Mouse (Mus musculus) left cerebral cortex, adult 2 months (tissue): Measurements from ENCODE around the gene Prnd. TPM values are rescaled to one million over a fixed set of nuclear protein-coding genes. Genes with fewer than 3 reads are reported as not detected.

Experiments
- DNase-seq, 2 experiments: peaks; one replicate each; pipeline ENCODE4 v3.0.0; 2021 to 2022; ENCODE audit warnings: low spot score in 2 of 2, mixed read lengths in 1 of 2; ENCODE audit errors: extremely low spot score in 1 of 2
- H3K27ac ChIP-seq: fragments of 200-600 bp; 2 replicates; pipeline ENCODE4 v1.8.1; 2022
- H3K4me3 ChIP-seq: fragments of 200-600 bp; 2 replicates; pipeline ENCODE4 v1.8.1; 2022
- CTCF ChIP-seq: fragments of 200-600 bp; IDR thresholded peaks from 2 replicates; pipeline ENCODE4 v1.8.1; 2022; ENCODE audit warnings: antibody characterized with exemption, mild to moderate bottlenecking, moderate library complexity
- intact Hi-C: fragments of 180-260 bp; cut with DNase I; formaldehyde crosslinking; loops from one replicate; pipeline ENCODE4 v1.15.1; 2025
- total RNA-seq, 2 experiments: library from RNA; stranded (reverse); gene quantifications; 2 replicates each; pipeline ENCODE4 v1.2.3; 2021

The Prnd gene
- total RNA-seq, 2 experiments from 2014 or later = 0.14 TPM; not detected in 1

GRCm38 (mm10) chr2:131944370-131944769, 6.3 kb upstream of the Prnd start:
- intact Hi-C loops = loop anchor here (10.0 kb wide), 1 partner anchor 400 kb away; no protein-coding TSS in a partner anchor
- Histone ChIP-seq H3K4me3 (no peak overlapping the region), H3K27ac (no peak overlapping the region)
- DNase-seq = no peak
- no peak for TF ChIP-seq CTCF

GRCm38 (mm10) chr2:131945225-131945624, 5.4 kb upstream of the Prnd start:
- Histone ChIP-seq H3K4me3 (no peak overlapping the region), H3K27ac (no peak overlapping the region)
- TF ChIP-seq CTCF = no peak
- DNase-seq = no peak
- intact Hi-C loops = loop anchor here (10.0 kb wide), 1 partner anchor 400 kb away; no protein-coding TSS in a partner anchor

- Histone ChIP-seq H3K4me3 (no peak overlapping the region), H3K27ac (no peak overlapping the region)
- no peak for TF ChIP-seq CTCF
- intact Hi-C loops = loop anchor here (10.0 kb wide), 1 partner anchor 401 kb away; no protein-coding TSS in a partner anchor
- DNase-seq = peak; percentile 5 to 8
Observed at GRCm38 (mm10) chr2:131945765-131946164, 4.9 kb upstream of the Prnd start.

GRCm38 (mm10) chr2:131946351-131946750, 4.3 kb upstream of the Prnd start:
- Histone ChIP-seq H3K4me3 (no peak overlapping the region), H3K27ac (no peak overlapping the region)
- TF ChIP-seq CTCF = no peak
- peak; percentile 5 to 9 for DNase-seq
- intact Hi-C loops = loop anchor here (10.0 kb wide), 1 partner anchor 402 kb away; no protein-coding TSS in a partner anchor

- H3K4me3 ChIP-seq = no peak overlapping the region
- no peak for TF ChIP-seq CTCF
- peak; percentile 4 to 6 for DNase-seq
- no peak overlapping the region for H3K27ac ChIP-seq
- intact Hi-C loops = loop anchor here (10.0 kb wide), 1 partner anchor 403 kb away; no protein-coding TSS in a partner anchor
Observed at GRCm38 (mm10) chr2:131948156-131948555, 2.5 kb upstream of the Prnd start.

- no peak overlapping the region for H3K27ac ChIP-seq
- DNase-seq = peak; percentile 5 to 6
- TF ChIP-seq CTCF = no peak
- intact Hi-C loops = loop anchor here (1.0 to 10.0 kb wide), 2 partner anchors 129 to 404 kb away; no protein-coding TSS in a partner anchor
- no peak overlapping the region for H3K4me3 ChIP-seq
Observed at GRCm38 (mm10) chr2:131948916-131949639, 1.6 kb upstream of the Prnd start.

- TF ChIP-seq CTCF = peak; percentile 83
- Histone ChIP-seq H3K27ac (no peak overlapping the region), H3K4me3 (no peak overlapping the region)
- DNase-seq = peak; percentile 58 to 71
- intact Hi-C loops = loop anchor here (1.0 to 10.0 kb wide), 2 partner anchors 130 to 405 kb away; no protein-coding TSS in a partner anchor
Observed at GRCm38 (mm10) chr2:131949767-131950597, 679 bp upstream of the Prnd start.

- DNase-seq = peak; percentile 7 to 10
- intact Hi-C loops = no loop called here
- no peak for TF ChIP-seq CTCF
- Histone ChIP-seq H3K27ac (no peak overlapping the region), H3K4me3 (no peak overlapping the region)
Observed at GRCm38 (mm10) chr2:131952456-131952855, 1.8 kb downstream of the Prnd start.

GRCm38 (mm10) chr2:131952961-131953538, 2.4 kb downstream of the Prnd start:
- intact Hi-C loops = no loop called here
- H3K4me3 ChIP-seq = peak overlapping the region; percentile 11
- DNase-seq = peak; percentile 8 to 11
- H3K27ac ChIP-seq = no peak overlapping the region
- no peak for TF ChIP-seq CTCF

GRCm38 (mm10) chr2:131953711-131954110, 3.0 kb downstream of the Prnd start:
- no peak for TF ChIP-seq CTCF
- peak in 1 of 2 experiments; percentile 6 for DNase-seq
- intact Hi-C loops = no loop called here
- Histone ChIP-seq H3K27ac (no peak overlapping the region), H3K4me3 (no peak overlapping the region)

- H3K27ac ChIP-seq = no peak overlapping the region
- no peak for TF ChIP-seq CTCF
- intact Hi-C loops = no loop called here
- DNase-seq = peak in 1 of 2 experiments; percentile 7
- no peak overlapping the region; the same call in 1 of the 2 replicates for H3K4me3 ChIP-seq
Observed at GRCm38 (mm10) chr2:131954835-131955234, 4.2 kb downstream of the Prnd start.

- no peak for TF ChIP-seq CTCF
- DNase-seq = peak; percentile 8
- Histone ChIP-seq H3K4me3 (peak overlapping the region; percentile 26), H3K27ac (no peak overlapping the region)
- intact Hi-C loops = no loop called here
Observed at GRCm38 (mm10) chr2:131955264-131955663, 4.6 kb downstream of the Prnd start.
